Mouse (Mus musculus) right cerebral cortex, postnatal 4 days (tissue): ENCODE data around the gene Plcg1.

Experiments
- DNase-seq: peaks from one replicate; pipeline ENCODE4 v3.0.0-alpha.2; 2022

Gene Plcg1

DNA sequence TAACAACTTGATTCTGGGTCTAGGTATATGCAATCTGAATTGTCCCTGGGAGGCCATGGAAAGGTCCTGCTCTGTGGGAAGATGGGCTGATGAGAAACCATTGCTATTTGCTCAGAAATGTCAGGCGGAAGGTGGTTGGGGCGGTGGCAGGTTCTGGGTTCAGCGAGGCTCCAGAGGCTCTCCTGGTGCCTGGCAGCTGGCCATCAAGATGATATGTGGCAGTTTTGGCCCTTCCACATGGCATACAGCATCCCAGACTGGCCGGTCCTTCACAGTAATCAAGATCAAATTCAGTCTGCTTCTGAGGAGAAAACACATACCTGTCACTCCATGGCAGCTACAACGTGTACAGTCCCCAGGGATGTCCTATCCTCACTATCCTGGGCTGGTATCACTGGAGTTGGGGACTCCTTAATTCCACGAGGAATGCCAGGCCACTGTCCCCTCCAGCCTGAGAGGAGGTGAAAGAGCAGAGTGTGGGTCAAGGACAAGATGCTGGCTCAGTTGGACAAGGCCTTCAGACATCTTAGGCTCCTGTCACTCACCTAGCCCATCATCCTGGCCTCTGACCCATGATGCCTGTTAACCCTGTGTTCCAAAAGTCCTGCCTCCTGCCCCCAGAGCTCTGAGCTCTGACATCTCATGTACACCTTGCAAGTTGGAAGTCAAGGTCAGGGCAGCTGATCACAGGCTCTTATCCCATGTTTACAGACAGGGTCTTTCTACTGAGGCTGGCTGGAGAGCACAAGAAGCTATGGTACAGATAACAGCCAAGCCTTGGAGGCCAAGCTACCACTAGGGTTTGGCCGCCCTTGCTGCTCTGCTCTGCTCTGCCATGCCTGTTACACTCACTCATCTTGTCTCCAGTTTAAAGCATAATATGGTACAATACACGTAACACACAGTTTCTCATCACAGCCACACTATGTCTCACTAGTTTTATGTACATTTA is 40.5 kb downstream of the Plcg1 start:
- no peak for DNase-seq

DNA sequence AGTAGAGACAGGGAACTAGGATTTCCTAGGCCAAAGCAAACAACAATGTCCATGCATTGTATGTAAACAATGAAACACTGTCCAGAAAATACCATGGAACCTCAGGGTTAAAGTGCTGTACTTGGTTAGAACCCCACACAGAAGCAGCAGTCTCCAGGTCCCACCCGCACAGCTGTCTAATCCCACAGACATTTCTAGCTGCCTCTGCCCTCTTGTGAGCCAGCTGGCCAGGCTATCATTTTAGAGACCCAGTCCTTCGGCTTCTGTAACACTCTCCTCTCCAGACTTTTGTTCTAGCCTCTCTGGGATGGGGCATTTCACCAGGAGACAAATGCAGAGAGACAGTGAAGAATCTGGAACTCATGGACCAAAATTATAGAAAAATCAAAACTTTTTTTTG is 46.9 kb downstream of the Plcg1 start:
- no peak for DNase-seq

DNA sequence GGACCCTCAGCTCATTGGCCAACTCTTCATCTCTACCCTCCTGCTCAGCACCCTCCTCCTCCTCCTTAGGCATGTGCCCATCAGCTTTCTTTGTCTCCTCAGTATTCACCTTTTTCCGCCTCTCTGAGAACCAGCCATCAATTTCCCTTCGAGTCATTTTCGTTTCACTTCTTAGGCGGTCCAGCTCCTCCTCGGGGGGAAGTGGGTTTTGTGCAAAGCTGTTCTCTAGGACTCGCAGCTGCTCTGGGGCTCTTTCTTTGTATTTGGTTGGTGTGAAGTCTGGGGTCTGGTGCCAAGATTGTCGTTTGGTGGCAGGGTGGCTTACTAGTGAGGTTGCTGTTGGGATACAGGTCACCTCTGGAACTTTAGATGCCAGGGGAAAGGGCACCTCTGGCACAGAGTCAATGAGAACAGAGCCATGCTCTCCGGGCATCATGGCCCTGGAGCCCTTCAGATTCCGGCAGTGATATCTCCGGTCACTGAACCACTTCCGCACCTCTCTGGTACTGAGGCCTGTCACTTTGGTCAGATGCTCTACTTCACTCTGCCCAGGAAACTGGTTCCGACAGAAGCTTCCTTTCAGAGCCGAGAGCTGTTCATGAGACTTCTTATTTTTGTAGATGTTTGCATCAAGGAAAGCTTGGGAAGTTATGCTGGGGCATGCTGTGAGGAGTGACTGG is 49.2 kb downstream of the Plcg1 start:
- DNase-seq, result no peak

DNA sequence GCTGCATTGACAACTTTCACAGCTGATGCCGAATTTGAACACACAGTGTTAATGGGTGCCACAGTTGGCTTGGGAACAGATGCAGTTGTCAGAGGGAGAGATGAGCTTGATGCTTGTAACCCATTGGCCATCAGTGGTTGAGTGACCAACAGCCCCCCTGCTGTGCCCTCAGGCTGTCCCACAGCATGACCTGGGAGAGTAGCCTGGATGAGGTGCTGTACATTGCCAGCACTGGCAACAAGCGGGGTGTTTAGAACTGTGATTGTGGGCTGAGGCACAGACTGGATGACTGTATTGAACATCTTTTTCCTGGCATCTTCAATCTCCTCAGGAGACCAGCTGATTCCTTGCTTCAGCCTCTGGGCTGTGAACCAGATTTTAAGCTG is 49.7 kb downstream of the Plcg1 start:
- DNase-seq, result no peak

DNA sequence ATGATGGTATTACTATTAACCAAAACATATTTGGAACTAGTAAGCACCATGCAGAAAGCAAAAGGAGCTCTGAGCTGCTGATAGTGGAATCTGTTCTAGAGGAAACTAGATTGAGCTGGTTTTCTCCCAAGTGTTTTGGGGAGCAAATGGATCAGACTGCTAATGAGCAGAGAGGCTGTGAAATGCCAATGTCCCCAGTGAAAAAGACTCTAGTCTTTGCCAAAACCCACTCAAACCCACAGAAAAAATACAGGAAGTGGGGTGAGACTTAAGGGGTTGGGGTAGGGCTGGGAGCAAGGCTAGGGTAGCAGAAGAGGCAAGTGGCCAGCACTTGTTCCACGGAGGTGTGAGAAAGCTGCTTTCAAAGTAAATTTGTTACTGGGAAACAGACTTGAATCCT is 55.2 kb downstream of the Plcg1 start:
- DNase-seq, result no peak

DNA sequence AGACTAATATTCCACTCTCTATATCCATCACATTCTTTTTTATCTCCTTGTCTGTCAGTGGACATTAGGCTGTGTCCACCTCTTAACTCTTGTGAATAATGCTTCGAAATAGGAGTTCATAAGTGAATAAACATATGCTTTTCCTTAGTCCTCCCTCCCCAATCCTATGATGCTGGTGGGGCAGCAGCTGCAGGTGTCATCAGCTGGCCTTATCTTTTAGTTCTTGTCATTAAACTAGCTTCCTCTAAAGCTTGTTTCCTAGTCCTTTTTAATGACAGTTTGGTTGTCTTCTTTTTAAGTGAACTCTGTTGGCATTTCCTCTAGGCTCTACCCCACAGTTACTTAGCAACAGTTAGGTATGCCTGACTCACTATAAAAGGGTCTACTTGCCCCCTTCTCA is 57.9 kb downstream of the Plcg1 start:
- DNase-seq, result no peak

DNA sequence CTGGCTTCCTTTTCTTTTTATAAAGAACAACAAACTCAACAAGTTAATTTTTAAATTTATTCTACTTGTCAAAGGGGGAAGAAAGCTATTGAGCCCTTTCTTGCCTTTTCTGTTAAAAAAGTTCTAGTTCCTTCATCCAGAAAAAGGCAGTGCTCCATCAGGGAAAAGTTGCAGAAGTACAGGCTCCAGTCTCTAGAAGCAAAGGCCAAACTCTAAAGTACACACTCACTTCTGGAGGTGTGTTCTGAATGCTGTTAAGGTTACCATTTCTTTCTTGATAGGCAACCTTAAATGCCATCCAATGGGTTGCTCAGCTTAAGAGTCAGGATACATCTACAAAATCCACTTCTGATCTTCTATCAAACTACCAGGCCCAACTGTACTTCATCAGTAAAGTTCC is 58.6 kb downstream of the Plcg1 start:
- no peak for DNase-seq

DNA sequence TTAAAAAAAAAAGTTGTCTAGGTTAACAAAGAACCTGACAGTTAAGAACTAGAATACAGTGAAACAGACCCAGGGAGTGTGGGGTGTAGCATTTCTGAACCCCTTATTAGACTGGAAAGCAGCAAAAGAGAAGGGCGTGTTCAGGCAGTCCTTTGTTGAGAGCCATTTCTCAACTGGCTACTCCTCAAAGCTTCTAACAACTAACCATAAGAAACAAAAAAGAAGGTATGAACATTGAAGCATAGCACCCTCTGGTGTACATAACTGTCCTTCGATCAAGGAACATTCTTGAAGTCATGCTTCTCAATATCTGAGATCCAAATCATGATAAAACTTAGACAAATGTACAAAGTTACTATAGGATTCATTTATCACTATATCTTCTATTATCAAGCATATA is 62.0 kb downstream of the Plcg1 start:
- DNase-seq, result no peak

DNA sequence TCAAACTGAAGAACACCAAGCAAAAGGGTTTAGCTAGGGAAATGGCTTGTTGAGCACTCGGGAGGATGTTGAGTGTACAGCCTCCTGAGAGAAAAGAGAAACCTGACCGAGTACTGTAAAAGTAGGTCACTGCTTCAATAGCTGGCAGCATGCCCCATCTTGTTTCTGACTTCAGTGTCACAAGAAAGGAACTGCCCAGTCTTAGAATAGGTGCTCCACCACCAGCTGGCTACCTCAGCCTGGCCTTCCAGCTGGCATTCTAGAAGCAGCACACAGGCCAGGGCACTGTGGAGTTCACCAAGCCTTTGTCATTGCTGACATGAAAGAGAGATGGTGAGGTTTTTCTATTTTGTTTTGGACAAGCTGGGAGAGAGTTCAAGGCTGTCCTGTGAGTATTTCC is 65.9 kb downstream of the Plcg1 start:
- DNase-seq, result peak; percentile 42

DNA sequence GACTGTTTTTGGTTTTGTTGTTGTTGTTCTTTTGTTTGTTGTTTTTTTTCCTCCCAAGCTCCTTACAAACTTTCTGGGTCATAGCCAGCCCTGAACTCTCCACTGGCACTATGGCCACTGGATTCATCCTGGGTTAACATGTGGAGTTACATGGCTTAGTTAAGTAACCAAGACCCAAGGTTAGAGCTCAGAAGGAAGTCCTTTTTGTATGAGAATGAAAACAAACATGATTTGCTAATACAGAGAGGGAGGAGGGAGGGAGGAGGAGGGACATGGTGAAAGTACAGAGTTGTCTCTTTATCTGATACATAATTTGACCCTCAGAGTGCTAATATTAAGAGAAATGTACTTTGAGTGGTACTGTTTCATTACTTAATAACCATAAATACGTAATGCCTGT is 67.1 kb downstream of the Plcg1 start:
- no peak for DNase-seq

DNA sequence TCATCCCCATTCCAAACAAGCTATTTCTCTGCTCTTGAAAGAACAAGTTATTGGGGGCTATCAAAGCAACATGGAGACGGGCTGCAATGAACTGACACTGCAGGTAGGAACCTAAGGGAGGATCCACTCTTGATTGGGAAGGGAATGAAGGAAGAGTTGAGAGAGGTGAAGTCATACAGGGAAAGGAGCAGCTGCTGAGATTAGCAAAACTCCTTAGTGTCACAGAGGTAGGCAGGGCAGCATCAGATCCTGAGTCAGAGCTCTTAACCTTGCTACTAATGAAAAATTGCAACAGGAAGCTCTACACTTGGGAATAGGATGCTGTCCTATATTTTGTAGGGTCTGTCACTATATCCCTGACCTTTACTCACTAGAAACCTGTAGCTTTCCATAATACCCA is 69.9 kb downstream of the Plcg1 start:
- no peak for DNase-seq

DNA sequence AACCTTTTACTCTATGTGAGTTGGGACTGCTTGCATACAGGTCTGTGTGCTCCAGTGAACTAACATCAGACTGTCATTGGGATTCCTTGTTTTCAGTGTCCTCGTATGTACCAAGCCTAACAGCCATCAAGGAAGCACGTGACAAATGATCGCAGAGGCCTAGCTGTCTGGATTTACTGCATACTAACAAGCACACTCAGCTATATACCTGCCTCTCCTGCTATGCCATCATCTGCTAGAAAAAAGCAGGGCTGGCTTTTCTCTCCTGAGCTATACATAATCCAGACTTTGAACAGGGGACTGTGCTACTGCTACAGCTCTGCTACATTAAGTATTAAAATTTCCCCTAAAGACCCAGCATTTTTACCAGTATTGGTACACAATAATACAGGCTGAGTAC is 71.2 kb downstream of the Plcg1 start:
- DNase-seq, result no peak

DNA sequence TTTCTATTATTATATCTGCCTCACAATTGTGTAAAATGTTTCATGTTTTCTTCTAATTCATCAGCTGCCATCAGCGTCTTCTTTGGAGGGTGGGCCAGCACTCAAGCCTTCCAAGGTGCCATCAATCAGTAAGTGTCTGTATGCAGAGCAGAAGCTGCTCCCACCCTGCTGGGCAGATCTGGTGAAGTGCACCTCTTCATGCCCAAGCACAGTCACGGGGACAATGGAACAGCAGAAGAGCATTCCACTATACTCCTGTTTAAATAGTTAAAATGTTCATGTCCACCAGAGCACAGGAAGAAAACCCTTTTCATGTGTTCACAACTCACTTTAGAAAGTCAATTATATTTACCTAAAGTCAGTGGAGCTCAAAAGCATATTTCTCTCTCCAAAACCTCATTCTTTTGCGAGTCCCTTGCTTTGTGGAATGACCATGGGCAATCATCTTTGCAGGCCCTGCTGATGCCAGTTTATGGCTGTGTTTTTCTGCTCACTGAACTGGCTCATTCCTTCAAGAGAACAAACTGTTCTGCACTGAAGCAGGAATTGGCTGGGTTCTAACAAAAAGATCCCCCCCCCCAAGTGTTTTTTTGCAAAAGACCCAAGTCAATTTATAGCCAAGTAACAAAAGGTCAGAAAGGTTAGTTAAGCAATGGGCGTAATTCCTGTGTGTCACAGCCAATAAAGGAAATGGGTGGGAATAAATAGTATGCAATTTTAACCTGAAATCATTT is 73.9 kb downstream of the Plcg1 start:
- no peak for DNase-seq

DNA sequence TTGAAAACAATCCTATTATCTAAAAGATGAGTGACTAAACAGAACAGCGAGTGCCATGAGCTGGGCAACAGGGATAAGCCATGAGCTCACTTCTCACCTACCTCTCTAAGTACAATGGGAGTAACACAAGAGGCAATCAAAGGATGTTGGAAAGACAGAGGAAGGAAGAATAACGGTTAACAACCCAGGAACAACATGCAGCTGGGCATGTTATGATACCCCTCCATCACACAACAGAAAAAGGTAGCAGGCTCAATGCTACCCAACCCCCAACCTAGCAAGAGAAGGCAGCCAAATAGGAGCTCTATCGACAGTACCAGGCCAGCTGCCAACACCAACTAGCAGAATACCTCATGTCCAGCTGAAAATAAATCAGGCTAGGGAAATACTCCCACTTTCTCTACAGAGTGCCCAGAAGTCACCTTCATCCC is 75.0 kb downstream of the Plcg1 start:
- peak; percentile 34 for DNase-seq

DNA sequence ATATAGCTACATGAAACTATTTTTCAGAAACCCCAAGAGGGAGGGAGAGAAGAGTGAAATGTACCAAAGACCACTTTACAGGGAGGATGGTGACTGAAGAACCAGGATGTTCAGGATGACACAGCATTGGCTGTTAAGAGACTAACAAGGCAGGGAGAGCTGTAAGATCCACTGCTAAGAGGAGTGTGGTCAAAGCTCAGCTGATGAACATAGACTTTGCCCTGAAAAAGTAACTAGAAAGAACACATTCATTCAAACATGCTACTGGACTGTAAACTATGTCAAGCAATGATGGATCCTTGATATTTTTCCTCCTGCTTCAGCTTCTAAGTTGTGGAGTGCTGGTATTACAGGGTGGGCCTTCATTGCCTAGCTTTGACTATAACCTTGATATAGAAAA is 79.3 kb downstream of the Plcg1 start:
- DNase-seq, result no peak

DNA sequence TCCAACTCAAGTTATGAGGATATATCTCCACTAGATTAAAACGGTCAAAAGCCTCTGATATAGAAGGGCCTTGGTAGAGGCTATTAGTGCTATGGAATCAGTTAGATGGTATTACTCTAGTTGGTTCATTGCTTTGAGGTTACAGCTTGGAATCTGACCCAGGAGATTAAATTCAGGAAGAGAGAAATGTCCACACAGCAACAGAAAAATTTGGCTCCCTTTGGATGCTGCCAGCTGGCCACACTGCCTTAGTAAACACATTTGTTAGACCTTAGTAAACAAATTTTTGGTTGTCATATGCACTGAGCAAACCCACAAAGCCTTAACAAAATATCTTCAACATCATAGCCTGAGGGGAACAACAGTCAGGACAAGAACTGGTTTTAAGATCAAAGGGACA is 79.7 kb downstream of the Plcg1 start:
- DNase-seq, result no peak
